Mouse (Mus musculus) intestine, postnatal 0 days (tissue): ENCODE measurements around the gene Zdhhc22. TPM values are rescaled to one million over a fixed set of nuclear protein-coding genes. Genes with fewer than 3 reads are reported as not detected.

ENCODE experiments used
- ATAC-seq: fragments of 200-750 bp; cut with Nextera tagmentation; 2 replicates; pipeline ENCODE4 v1.8.0; 2017; ENCODE audit warnings: mild to moderate bottlenecking, moderate TSS enrichment, moderate library complexity
- H3K27ac ChIP-seq: fragments of 300-500 bp; sonication (generic); 2 replicates; pipeline ENCODE4 v1.5.1; 2014; ENCODE audit warnings: mild to moderate bottlenecking, low read depth, low read length, moderate library complexity
- H3K27me3 ChIP-seq: fragments of 300-500 bp; sonication (generic); replicated peaks from 2 replicates; pipeline ENCODE4 v1.6.1; 2014; ENCODE audit warnings: low read length, mixed read lengths; ENCODE audit not compliant: control insufficient read depth, insufficient read depth
- H3K36me3 ChIP-seq: fragments of 300-500 bp; sonication (generic); 2 replicates; pipeline ENCODE4 v1.6.1; 2014; ENCODE audit warnings: mild to moderate bottlenecking, moderate library complexity; ENCODE audit not compliant: control insufficient read depth, insufficient read depth
- H3K4me1 ChIP-seq: fragments of 300-500 bp; sonication (generic); replicated peaks from 2 replicates; pipeline ENCODE4 v1.6.1; 2014; ENCODE audit warnings: antibody characterized with exemption, low read length, mixed read lengths; ENCODE audit not compliant: control insufficient read depth, insufficient read depth
- H3K4me2 ChIP-seq: fragments of 300-500 bp; sonication (generic); replicated peaks from 2 replicates; pipeline ENCODE4 v1.6.1; 2014; ENCODE audit warnings: low read depth, mild to moderate bottlenecking, moderate library complexity
- H3K4me3 ChIP-seq: fragments of 300-500 bp; sonication (generic); 2 replicates; pipeline ENCODE4 v1.5.1; 2014; ENCODE audit warnings: low read depth, low read length
- H3K9ac ChIP-seq: fragments of 300-500 bp; sonication (generic); 2 replicates; pipeline ENCODE4 v1.6.1; 2014; ENCODE audit warnings: mild to moderate bottlenecking, low read depth, low read length
- H3K9me3 ChIP-seq: fragments of 300-500 bp; sonication (generic); 2 replicates; pipeline ENCODE4 v1.6.1; 2016; ENCODE audit warnings: mixed run types; ENCODE audit not compliant: control insufficient read depth
- CTCF ChIP-seq: sonication (generic); IDR thresholded peaks from 2 replicates; pipeline ENCODE4 v1.5.1; 2016; ENCODE audit warnings: low read depth, mild to moderate bottlenecking, control low read depth, antibody characterized with exemption, moderate library complexity
- WGBS: fragments of 180-500 bp; shearing (Covaris S2); extraction: QIAGEN DNeasy Blood & Tissue Kit; methylation state at CpG from one replicate; pipeline ENCODE4 v1.1.7; 2014; 5-methylcytosine and 5-hydroxymethylcytosine counted together
- polyA plus RNA-seq: library from polyadenylated mRNA; unstranded; fragments of >200 nt; fragmentation: Nextera tagmentation; extraction: Ambion mirVana; gene quantifications from 2 replicates; pipeline ENCODE4 v1.2.1, GENCODE M21; 2015

The Zdhhc22 gene
- polyA plus RNA-seq: 0.46 and 0.55 TPM in 2 replicates

- peak within 1 kb of the TSS; percentile 20 for H3K4me3 ChIP-seq
- H3K36me3 ChIP-seq: no peaks in the 10 kb centered on the region
- no peak within 1 kb of the TSS for H3K9ac ChIP-seq
- no peaks in the 10 kb centered on the region for H3K4me1 ChIP-seq
- H3K4me2 ChIP-seq: peak within 1 kb of the TSS; percentile 41
- ATAC-seq: peak; percentile 45; the same call in 1 of the 2 replicates
- 1% methylated on average over 59 of the region's 68 CpGs for WGBS
- no peaks in the 10 kb centered on the region for H3K9me3 ChIP-seq
- no peak within 1 kb of the TSS for H3K27ac ChIP-seq
- peaks cover 42% of the 10 kb centered on the region for H3K27me3 ChIP-seq
- TF ChIP-seq CTCF: peak; percentile 34
Measured at GRCm38 (mm10) chr12:86989890-86990754, at the start of gene Zdhhc22. TSS of gene Zdhhc22 (minus strand) at chr12:86990430.

- ATAC-seq: no peak
- no peak overlapping the region for H3K9ac ChIP-seq
- 93% methylated on average over 7 of the region's 7 CpGs for WGBS
Measured at GRCm38 (mm10) chr12:87036631-87037030, 46.4 kb upstream of the Zdhhc22 start.

GRCm38 (mm10) chr12:87031163-87031763, 41.0 kb upstream of the Zdhhc22 start:
- no peak for ATAC-seq
- 64% methylated on average over 5 of the region's 5 CpGs for WGBS
- TF ChIP-seq CTCF: no peak
- no peaks in the 10 kb centered on the region for H3K9me3 ChIP-seq
- H3K4me2 ChIP-seq: no peak overlapping the region
- no peak overlapping the region for H3K9ac ChIP-seq
- H3K36me3 ChIP-seq: no peaks in the 10 kb centered on the region
- H3K4me1 ChIP-seq: no peaks in the 10 kb centered on the region
- H3K4me3 ChIP-seq: no peak overlapping the region
- H3K27ac ChIP-seq: no peak overlapping the region
- H3K27me3 ChIP-seq: peaks cover 9% of the 10 kb centered on the region; the same call in 1 of the 2 replicates

More at GRCm38 (mm10) chr12:87036631-87037030, 46.4 kb upstream of the Zdhhc22 start:
- no peaks in the 10 kb centered on the region for H3K9me3 ChIP-seq
- TF ChIP-seq CTCF: no peak
- H3K4me3 ChIP-seq: no peak overlapping the region
- H3K27me3 ChIP-seq: no peaks in the 10 kb centered on the region
- no peak overlapping the region for H3K4me2 ChIP-seq
- H3K27ac ChIP-seq: no peak overlapping the region
- H3K4me1 ChIP-seq: no peaks in the 10 kb centered on the region
- no peaks in the 10 kb centered on the region for H3K36me3 ChIP-seq

- Histone ChIP-seq H3K4me2 (no peak overlapping the region), H3K4me3 (no peak overlapping the region), H3K9me3 (no peaks in the 10 kb centered on the region), H3K9ac (no peak overlapping the region), H3K27ac (no peak overlapping the region), H3K27me3 (peaks cover 14% of the 10 kb centered on the region; the same call in 1 of the 2 replicates), H3K36me3 (no peaks in the 10 kb centered on the region), H3K4me1 (no peaks in the 10 kb centered on the region)
- 67% methylated on average over 5 of the region's 5 CpGs for WGBS
- ATAC-seq: no peak
- TF ChIP-seq CTCF: no peak
Measured at GRCm38 (mm10) chr12:87029251-87029976, 39.2 kb upstream of the Zdhhc22 start.

- no peak for TF ChIP-seq CTCF
Measured at GRCm38 (mm10) chr12:87028068-87028467, 37.8 kb upstream of the Zdhhc22 start.

GRCm38 (mm10) chr12:87027391-87027790, 37.2 kb upstream of the Zdhhc22 start:
- Histone ChIP-seq H3K27ac (no peak overlapping the region), H3K36me3 (no peaks in the 10 kb centered on the region), H3K9ac (no peak overlapping the region), H3K9me3 (no peaks in the 10 kb centered on the region), H3K27me3 (peaks cover 14% of the 10 kb centered on the region; the same call in 1 of the 2 replicates), H3K4me1 (no peaks in the 10 kb centered on the region), H3K4me2 (no peak overlapping the region), H3K4me3 (no peak overlapping the region)
- 43% methylated on average over 5 of the region's 5 CpGs for WGBS
- no peak for ATAC-seq
- no peak for TF ChIP-seq CTCF

More at GRCm38 (mm10) chr12:87028068-87028467, 37.8 kb upstream of the Zdhhc22 start:
- H3K4me1 ChIP-seq: no peaks in the 10 kb centered on the region
- peaks cover 14% of the 10 kb centered on the region; the same call in 1 of the 2 replicates for H3K27me3 ChIP-seq
- no peak overlapping the region for H3K9ac ChIP-seq
- H3K36me3 ChIP-seq: no peaks in the 10 kb centered on the region
- no peak for ATAC-seq
- no peak overlapping the region for H3K4me3 ChIP-seq
- no peaks in the 10 kb centered on the region for H3K9me3 ChIP-seq
- H3K27ac ChIP-seq: no peak overlapping the region
- WGBS: 58% methylated on average over 2 of the region's 2 CpGs
- H3K4me2 ChIP-seq: no peak overlapping the region
